Mouse (Mus musculus) left cerebral cortex, postnatal 4 days (tissue): ENCODE measurements around the gene Als2cr12. TPM values are rescaled to one million over a fixed set of nuclear protein-coding genes. Genes with fewer than 3 reads are reported as not detected.
"Not testable (repeated sequence)": the region's sequence is repeated elsewhere in the genome, so short reads cannot be mapped to it uniquely, and the experiment has no call there.

Experiments
- DNase-seq: peaks from one replicate; pipeline ENCODE4 v3.0.0-alpha.2; 2022
- intact Hi-C: fragments of 180-260 bp; cut with DNase I; formaldehyde crosslinking; loops from one replicate; pipeline ENCODE4 v1.15.1; 2025
- total RNA-seq, 2 experiments: library from RNA; stranded (reverse); gene quantifications; 2 replicates each; pipeline ENCODE4 v1.2.3; 2021

Gene Als2cr12
- total RNA-seq = not detected

- not testable (repeated sequence) for DNase-seq
- intact Hi-C loops = loop anchor here (5.0 kb wide), 1 partner anchor 201 kb away; no protein-coding TSS in a partner anchor
Measured at GRCm38 (mm10) chr1:58695810-58696209, at the start of gene Als2cr12. Als2cr12 (minus strand) TSS chr1:58695989.

GRCm38 (mm10) chr1:58744645-58745044 is 48.9 kb upstream of the Als2cr12 start:
- intact Hi-C loops = no loop called here
- no peak for DNase-seq

DNA sequence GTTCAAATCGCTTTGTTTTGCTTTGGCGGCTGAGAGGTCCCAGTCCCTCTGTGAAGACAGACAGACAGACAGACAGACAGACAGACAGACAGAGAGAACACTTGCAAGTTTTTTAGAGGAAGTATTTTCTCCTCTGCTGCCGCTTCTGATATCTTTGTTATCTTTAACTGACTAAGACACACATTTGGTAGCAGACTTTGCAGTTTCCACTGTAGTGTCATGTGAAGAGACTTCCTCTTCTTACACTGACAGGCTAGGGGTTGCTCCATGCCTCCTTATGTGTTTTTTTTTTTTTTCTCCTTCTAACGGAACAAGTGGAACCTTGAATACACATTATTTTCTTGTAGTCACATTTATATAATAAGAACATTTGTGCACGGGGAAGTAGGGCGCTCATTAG is 47.5 kb upstream of the Als2cr12 start:
- intact Hi-C loops = no loop called here
- DNase-seq = no peak

DNA sequence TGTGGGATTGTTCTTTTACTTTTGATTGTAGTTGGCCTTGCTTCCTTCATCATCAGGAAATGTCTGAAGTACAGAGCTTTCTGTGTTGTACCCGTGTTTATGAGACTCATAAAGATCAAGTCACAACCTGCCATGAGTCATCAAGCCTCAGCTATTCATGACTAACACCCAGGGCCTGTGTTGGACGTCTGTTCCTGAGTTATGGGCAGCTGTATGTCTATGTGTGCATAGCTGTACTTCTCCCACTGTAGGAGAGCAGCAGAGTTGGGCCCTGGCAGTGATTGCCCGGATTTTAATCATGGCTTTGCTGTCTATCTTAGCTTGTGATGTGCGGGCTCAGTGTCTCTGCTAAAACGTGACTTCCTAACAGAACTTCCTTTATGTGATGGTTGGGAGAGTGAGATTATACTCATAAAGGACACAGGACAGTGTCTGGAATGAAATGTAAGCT is 46.8 kb upstream of the Als2cr12 start:
- no peak for DNase-seq
- intact Hi-C loops = no loop called here

DNA sequence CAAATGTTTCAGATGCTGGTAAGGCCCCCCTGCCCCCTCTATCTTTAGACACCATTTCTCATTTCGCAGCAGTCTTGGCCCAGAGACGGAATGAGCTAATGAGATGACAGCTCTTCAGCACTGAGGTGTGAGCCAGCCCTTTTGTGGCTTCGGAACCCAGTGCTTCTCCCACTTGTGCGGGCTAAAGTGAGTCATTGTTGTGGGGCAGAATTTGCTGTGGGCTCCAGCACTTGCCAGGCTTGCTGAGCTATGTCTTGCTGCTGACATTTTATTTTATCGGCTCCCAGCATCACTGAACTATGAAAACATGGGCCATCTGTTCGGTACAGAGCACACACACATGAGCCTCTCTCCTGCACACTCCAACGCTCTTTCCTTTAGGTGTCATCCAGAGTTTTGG is 43.7 kb upstream of the Als2cr12 start:
- intact Hi-C loops = no loop called here
- peak; percentile 15 for DNase-seq

DNA sequence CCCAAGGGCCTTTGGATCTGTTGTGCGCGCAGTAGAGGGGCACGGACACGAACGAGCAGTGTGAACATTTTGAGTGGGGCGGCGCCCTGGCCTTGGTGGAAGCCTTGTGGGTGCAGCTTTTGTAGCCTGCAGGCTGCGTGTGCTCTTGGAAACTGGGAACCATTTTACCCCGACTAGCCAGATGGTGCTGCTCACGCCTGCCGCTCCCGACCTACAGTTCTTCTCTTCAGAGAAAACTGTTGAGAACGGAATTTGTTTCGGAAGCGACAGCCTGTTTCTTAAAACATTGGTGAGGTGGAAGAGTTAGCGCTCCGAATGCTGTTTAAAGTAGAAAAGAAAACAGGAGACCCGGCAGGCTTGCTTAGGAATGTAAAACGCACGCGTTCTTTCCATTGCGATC is 41.2 kb upstream of the Als2cr12 start:
- DNase-seq = no peak
- intact Hi-C loops = no loop called here

DNA sequence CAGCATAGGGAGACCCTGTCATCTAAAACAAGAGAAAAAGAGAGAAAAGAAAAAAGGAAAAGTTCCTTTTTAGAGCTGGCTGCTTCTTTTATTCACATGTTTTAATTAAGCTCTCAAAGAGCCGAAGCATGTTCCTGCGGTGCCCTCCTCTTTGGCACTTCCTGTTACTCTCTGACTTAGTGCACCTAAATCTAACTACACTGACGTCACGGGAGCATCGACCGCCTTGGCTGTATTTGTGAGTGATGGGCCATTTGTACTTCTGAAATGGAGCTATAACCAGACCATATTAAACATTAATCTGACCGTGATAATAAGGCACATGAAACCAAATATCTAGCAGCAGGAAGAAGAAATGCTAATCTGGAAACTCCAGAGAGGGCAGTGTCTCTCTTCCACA is 40.2 kb upstream of the Als2cr12 start:
- DNase-seq = no peak
- intact Hi-C loops = no loop called here

DNA sequence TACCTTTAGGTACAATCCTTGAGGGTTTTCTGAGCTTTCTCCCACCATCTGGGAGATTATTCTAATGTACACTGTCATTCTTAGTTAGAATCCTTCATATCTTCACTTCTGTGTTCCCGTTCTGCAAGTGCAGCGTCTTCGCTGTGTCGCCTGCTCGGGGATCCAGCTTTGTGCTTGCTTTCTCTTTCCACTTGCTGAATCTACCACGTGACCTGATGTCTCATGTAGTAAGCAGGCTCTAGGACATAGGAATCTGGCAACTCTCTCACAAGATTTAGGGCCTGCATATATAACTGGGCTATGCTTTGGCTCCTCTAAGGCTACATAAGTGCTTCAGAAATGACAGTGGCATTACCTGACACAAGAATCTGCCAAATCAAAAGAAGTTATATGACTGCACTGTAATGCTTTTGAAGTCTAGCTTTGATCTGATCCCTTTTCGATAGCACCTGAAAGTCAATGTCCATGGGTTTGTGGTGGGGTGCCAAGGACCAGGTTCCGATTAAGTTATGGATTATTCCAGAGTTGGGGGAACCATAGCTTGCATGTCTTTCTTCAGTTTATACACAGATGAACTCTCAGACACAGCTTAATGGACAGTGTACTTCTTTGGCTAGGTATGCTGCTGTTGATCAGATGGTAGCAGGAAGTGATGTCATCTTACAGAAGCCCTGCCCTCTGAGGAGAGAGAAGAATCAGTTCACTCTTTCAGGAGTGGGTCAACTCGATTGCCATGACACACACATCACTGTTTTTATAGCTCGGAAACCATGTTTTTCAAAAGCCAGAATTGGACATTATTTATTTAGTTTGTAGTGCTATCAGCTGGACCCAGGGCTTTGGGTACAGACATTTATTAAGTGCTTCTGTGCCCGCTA is 38.5 kb upstream of the Als2cr12 start:
- no peak for DNase-seq
- intact Hi-C loops = no loop called here

GRCm38 (mm10) chr1:58733636-58734035 is 37.8 kb upstream of the Als2cr12 start:
- intact Hi-C loops = no loop called here
- DNase-seq = no peak

DNA sequence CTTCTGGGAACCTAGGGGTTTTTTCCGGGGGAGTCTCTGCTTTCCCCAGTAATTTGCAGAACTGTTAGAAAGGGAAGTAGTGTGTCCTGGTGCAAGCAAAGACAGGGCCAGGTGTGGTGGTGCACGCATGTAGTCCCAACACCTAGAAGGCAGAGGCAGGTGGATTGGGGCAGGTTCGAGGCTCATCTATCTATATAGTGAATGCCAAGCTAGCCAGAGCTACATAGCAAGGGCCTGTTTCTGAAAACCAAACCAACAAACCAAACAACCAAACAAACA is 32.7 kb upstream of the Als2cr12 start:
- DNase-seq = no peak
- intact Hi-C loops = no loop called here

GRCm38 (mm10) chr1:58727747-58728589 is 32.2 kb upstream of the Als2cr12 start:
- intact Hi-C loops = no loop called here
- peak; percentile 34 for DNase-seq

- intact Hi-C loops = no loop called here
- no peak for DNase-seq
Measured at GRCm38 (mm10) chr1:58727019-58727746, 31.4 kb upstream of the Als2cr12 start.

- intact Hi-C loops = no loop called here
- DNase-seq = no peak
Measured at GRCm38 (mm10) chr1:58725767-58726166, 30.0 kb upstream of the Als2cr12 start.

- no peak for DNase-seq
- intact Hi-C loops = no loop called here
Measured at GRCm38 (mm10) chr1:58725095-58725494, 29.3 kb upstream of the Als2cr12 start.

DNA sequence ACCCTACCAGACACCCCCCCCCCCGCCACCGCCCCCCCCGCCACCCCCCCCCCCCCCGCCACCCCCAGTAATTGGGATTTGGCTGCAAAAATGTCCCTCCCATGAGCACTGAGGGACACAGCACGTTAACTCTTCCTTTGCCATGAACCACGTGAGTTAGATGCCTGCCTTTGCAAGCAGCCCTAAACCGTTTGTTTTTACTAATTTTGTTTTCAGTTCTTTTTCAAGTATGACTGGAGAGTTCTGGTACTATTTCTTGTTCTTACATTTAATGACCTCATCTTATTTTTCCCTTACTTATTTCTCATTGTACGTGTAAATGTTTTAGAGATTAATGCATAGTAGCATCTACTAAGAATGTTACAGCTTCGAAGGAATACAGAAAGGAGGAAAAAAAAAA is 28.7 kb upstream of the Als2cr12 start:
- DNase-seq = no peak
- intact Hi-C loops = no loop called here

GRCm38 (mm10) chr1:58723809-58724405 is 28.1 kb upstream of the Als2cr12 start:
- intact Hi-C loops = no loop called here
- DNase-seq = no peak

DNA sequence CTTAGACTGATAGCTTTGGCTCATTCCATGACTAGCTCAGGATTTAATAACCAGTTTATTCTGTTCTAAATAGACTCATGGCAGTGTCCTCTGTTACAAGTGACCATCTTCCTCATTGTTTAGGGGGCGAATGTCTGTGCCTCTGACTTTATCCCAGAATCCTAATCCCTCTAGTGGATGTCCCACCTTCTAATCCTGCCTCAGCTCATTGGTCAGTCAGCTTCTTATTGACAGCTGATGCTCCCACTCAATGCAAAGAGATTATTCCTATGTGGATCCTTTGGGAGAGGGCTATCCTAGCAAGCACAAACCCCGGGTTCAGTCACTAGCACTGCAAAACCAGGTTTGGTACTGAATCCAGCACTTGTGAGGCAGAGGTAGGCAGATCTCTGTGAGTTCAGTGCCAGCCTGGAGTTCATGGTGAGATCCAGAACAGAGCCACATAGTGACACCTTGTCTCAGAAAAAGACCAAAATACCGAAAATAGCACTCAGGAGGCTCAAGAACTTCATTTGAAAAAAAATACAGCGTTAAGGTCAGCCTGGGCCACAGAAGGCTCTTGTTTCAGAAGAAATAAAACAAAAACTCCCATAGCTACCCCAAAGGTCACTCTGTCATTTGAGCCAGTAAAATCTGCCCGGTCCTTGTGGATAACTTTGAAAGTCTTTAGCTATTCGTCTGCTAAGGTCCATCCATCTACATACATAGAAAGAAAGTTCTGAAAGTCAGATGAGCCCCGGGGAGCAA is 27.4 kb upstream of the Als2cr12 start:
- DNase-seq = no peak
- intact Hi-C loops = no loop called here

- no peak for DNase-seq
- intact Hi-C loops = no loop called here
Measured at GRCm38 (mm10) chr1:58722115-58722938, 26.5 kb upstream of the Als2cr12 start.

- no peak for DNase-seq
- intact Hi-C loops = no loop called here
Measured at GRCm38 (mm10) chr1:58720988-58721387, 25.2 kb upstream of the Als2cr12 start.
